Mouse (Mus musculus) ES-Bruce4 (cell line): ENCODE data around the gene Enah.

Experiments
- CTCF ChIP-seq: IDR thresholded peaks from one replicate; pipeline ENCODE4 v1.8.1; 2011; ENCODE audit warnings: low read depth, low read length
- POLR2A ChIP-seq: IDR thresholded peaks from one replicate; pipeline ENCODE4 v1.8.1; 2011; ENCODE audit warnings: low read length; ENCODE audit not compliant: insufficient read depth

DNA sequence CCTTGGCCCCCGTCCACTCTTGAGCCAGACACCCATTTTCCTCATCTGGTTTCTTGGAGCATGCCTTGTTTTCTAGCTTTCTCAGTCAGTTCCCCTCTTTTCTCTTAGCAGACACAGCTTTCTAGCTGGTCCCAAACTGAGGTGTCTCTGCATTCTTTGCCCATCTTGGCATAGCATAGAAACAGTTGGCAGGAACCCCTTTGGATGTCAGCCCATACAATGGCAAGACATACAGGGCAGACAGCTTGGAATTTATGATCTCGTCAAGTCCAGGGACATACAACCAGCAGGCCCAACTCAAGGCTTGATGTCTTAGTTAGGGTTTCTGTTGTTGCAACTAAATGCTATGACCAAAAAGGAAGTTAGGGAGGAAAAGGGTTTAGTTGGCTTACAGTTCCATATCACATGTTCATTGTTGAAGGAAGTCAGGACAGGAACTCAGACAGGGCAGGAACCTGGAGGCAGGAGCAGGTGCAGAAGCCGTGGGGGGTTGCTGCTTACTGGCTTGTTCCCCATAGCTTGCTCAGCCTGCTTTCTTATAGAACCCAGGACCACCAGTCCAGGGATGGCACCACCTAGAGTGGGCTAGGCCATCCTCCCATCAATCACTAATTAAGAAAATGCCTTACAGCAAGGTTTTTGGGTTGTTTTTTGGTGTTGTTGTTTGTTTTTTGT is 27.4 kb upstream of the Enah start:
- TF ChIP-seq CTCF (no peak), POLR2A (no peak)
